Mouse (Mus musculus) kidney, postnatal 25 days (tissue): ENCODE measurements around the gene Rsph10b.
A peak's percentile ranks its signal among the peaks of the same experiment; 100 is the strongest.

ENCODE experiments used
- DNase-seq, 2 experiments: peaks; one replicate each; pipeline ENCODE4 v3.0.0; 2021; ENCODE audit warnings: mixed read lengths in 2 of 2

Rsph10b gene

GRCm38 (mm10) chr5:143941588-143941987, 8.8 kb downstream of the Rsph10b start:
- no peak for DNase-seq

- DNase-seq = no peak
Measured at GRCm38 (mm10) chr5:143943231-143944125, 10.6 kb downstream of the Rsph10b start.

- no peak for DNase-seq
Measured at GRCm38 (mm10) chr5:143948361-143948760, 15.5 kb downstream of the Rsph10b start.

GRCm38 (mm10) chr5:143950016-143950415, 17.2 kb downstream of the Rsph10b start:
- no peak for DNase-seq

- no peak for DNase-seq
Measured at GRCm38 (mm10) chr5:143957101-143957500, 24.3 kb downstream of the Rsph10b start.

- DNase-seq = no peak
Measured at GRCm38 (mm10) chr5:143959551-143959950, 26.7 kb downstream of the Rsph10b start.

GRCm38 (mm10) chr5:143961176-143961575, 28.3 kb downstream of the Rsph10b start:
- no peak for DNase-seq

GRCm38 (mm10) chr5:143965586-143966345, 32.9 kb downstream of the Rsph10b start:
- DNase-seq = no peak

GRCm38 (mm10) chr5:143966671-143967070, 33.8 kb downstream of the Rsph10b start:
- no peak for DNase-seq

GRCm38 (mm10) chr5:143972628-143973027, 39.8 kb downstream of the Rsph10b start:
- no peak for DNase-seq

- DNase-seq = peak; percentile 67 to 70
Measured at GRCm38 (mm10) chr5:143974931-143975630, 42.2 kb downstream of the Rsph10b start.

- DNase-seq = no peak
Measured at GRCm38 (mm10) chr5:143975631-143975933, 42.7 kb downstream of the Rsph10b start.

GRCm38 (mm10) chr5:143976232-143976631, 43.4 kb downstream of the Rsph10b start:
- no peak for DNase-seq

- no peak for DNase-seq
Measured at GRCm38 (mm10) chr5:143976726-143977431, 44.0 kb downstream of the Rsph10b start.

GRCm38 (mm10) chr5:143980858-143981257, 48.0 kb downstream of the Rsph10b start:
- DNase-seq = peak; percentile 47 to 75

GRCm38 (mm10) chr5:143982361-143982760, 49.5 kb downstream of the Rsph10b start:
- no peak for DNase-seq

GRCm38 (mm10) chr5:143985381-143985780, 52.5 kb downstream of the Rsph10b start:
- no peak for DNase-seq

- DNase-seq = peak; percentile 33 to 70
Measured at GRCm38 (mm10) chr5:143987596-143987995, 54.8 kb downstream of the Rsph10b start.

- DNase-seq = no peak
Measured at GRCm38 (mm10) chr5:143989046-143989445, 56.2 kb downstream of the Rsph10b start.

GRCm38 (mm10) chr5:143990086-143990485, 57.3 kb downstream of the Rsph10b start:
- no peak for DNase-seq

GRCm38 (mm10) chr5:143992661-143993060, 59.8 kb downstream of the Rsph10b start:
- no peak for DNase-seq

GRCm38 (mm10) chr5:143993260-143993659, 60.4 kb downstream of the Rsph10b start:
- DNase-seq = no peak

- DNase-seq = no peak
Measured at GRCm38 (mm10) chr5:143993849-143994248, 61.0 kb downstream of the Rsph10b start.
